Mouse (Mus musculus) heart, postnatal 25 days (tissue): Measurements from ENCODE around the gene Itih1. TPM values are rescaled to one million over a fixed set of nuclear protein-coding genes. Genes with fewer than 3 reads are reported as not detected.

Experiments
- DNase-seq: peaks from one replicate; pipeline ENCODE4 v3.0.0; 2022; ENCODE audit warnings: low spot score
- intact Hi-C: fragments of 180-260 bp; cut with DNase I; formaldehyde crosslinking; loops from one replicate; pipeline ENCODE4 v1.15.1; 2025
- total RNA-seq, 2 experiments: library from RNA; stranded (reverse); gene quantifications; 2 replicates each; pipeline ENCODE4 v1.2.3; 2021

Itih1 gene
- total RNA-seq, 2 experiments from 2014 or later, result not detected

GRCm38 (mm10) chr14:30911141-30911540, 31.9 kb downstream of the Itih1 start:
- intact Hi-C loops, result no loop called here

DNA sequence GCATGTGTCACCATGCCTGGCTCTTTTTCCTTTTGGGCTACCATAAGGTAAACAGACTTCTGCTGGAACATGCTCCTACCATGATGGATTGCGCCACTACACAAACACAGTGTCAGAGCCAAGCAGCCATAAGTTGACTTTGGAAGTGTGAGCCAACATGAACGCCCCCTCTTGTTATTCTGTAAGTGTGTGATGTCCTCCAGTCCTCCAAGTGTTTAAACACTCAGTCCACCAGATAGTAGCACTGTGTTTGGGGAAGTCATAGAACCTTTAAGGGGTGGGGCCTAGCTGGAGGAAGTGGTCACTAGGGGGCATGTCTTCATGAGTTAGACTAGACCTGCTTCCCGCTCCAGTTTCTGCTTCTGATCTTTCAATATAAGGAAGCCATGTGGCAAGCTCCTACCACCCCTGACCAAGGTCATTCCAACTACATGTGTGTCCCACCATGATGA, 35.2 kb downstream of the Itih1 start:
- no peak for DNase-seq
- intact Hi-C loops, result no loop called here

More at GRCm38 (mm10) chr14:30911141-30911540, 31.9 kb downstream of the Itih1 start:
- no peak for DNase-seq

DNA sequence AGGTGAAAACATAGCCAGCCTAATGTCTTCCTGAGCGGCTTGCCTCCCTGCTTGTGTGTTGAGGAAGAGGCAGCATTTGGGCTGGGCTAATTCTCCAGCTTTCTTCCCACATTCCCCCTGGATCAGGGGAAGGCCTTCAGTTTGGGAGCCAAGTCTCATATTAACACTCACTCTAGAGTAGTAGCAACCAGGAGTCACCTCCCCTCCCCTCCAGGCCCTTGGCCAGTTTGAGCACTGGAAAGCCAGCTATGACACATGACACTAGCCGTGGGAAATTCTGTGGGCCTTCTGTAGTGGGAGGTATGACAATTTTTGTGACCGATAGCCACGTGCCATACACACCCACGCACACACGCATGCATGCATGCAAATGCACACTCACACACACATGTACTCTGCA, 37.1 kb downstream of the Itih1 start:
- intact Hi-C loops, result no loop called here
- DNase-seq, result no peak

GRCm38 (mm10) chr14:30904307-30904706, 38.8 kb downstream of the Itih1 start:
- intact Hi-C loops, result no loop called here
- DNase-seq, result no peak

DNA sequence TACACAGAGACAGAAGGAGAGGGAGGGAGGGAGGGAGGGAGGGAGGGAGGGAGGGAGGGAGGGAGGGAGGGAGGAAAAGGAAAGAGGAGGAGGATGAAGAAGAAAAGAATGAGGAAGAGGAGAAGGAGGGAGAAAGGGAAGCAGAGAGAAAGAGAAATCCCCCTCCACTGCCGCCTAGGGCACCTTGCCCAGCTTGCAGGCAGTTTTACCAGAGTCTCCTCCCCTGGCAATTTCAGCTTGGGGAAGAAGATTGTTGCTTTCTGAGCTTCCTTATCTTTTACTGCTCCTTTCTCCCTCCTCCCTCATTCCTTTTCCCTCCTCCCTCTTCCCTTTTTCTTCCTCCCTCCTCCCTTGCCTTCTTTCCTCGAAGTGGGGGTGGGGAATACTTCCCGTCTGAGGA, 40.1 kb downstream of the Itih1 start:
- intact Hi-C loops, result no loop called here

DNA sequence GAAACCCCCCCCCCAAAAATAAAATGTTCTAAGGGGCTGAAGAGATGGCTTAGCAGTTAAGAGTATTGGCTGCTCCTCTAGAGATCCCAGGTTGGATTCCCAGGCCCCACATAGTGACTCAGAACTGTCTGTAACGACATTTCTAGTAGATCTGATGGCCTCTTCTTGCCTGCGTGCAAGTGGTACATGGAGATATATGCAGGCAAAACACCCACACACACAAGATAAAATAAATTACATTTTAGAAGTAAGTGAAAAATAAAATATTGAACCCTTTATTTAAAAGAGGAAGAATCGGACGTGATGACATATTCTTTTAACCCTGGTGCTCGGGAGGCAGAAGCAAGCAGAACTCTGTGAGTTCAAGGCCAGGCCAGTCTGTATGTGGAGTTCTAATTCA, 40.5 kb downstream of the Itih1 start:
- intact Hi-C loops, result no loop called here
- DNase-seq, result no peak

More for the DNA sequence above, 40.1 kb downstream of the Itih1 start:
- DNase-seq, result no peak

DNA sequence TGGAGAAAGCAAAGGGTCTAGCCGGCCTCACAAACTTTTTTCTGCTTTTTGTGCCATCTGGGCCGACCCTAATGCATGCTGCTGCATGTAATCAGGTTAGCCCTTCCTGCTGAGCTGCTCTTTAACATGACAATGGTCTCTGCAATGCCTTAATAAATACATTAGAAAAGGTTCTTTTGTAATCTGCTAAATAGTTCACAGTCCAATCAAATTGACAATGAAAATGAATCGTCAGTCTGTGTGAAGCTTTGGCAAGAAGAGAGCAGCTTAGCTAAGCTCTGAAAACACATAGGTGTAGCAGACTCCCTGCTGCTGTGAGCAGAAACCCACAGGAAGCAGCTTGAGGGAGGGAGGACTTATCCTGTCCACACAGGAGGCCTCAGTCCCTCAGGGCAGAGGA, 43.1 kb downstream of the Itih1 start:
- intact Hi-C loops, result no loop called here
- no peak for DNase-seq

DNA sequence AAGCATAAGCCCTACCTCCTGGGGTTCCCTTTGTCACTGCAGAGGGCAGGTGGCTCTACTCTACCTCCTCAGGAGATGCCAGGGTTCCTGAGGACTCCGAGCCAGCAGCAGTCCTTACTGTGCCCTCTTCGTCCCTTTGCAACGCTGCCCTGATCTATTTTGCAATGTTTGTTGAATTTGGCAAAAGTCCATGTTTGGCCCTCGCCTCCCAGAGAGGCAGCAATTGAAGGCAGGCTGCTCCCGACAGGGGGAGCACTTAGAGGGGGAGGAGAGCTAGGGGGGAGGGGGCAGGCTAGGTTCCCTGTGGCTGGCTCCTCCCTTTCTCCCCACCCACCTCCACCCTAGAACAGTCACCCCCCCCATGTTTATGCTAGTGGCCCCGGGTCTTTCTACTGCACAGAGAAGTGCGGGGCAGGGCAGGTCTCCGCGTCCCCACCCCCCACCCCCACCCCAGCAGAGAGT, 54.8 kb downstream of the Itih1 start:
- peak; percentile 55 for DNase-seq
- intact Hi-C loops, result no loop called here

- intact Hi-C loops, result no loop called here
- no peak for DNase-seq
These were observed 56.9 kb downstream of the Itih1 start, which contains the start of gene Itih4 for GRCm38 (mm10) chr14:30886204-30886603. TSS of gene Itih4 (plus strand) at chr14:30886476.

DNA sequence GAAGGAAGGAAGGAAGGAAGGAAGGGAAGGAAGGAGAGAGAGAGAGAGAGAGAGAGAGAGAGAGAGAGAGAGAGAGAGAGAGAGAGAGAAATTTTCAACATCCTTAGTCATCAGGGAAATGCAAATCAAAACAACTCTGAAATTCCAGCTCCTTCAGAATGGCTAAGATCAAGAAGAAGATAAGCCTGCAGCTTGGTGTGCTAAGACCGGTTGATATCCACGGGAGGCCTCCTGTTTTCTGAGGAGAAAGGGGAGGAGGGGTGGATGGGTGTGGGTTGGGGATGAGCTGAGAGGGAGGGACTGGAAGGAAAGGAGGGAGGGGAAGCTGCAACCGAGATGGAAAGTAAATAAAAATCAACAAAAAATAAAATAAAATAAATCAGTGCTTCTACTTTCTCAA, 57.8 kb downstream of the Itih1 start:
- intact Hi-C loops, result no loop called here
- no peak for DNase-seq

- no peak for DNase-seq
- intact Hi-C loops, result loop anchor here (2.0 to 5.0 kb wide), 2 partner anchors 15 to 61 kb away; partner anchors contain the start of gene Itih1
These were observed 61.4 kb downstream of the Itih1 start for GRCm38 (mm10) chr14:30881718-30882108.

DNA sequence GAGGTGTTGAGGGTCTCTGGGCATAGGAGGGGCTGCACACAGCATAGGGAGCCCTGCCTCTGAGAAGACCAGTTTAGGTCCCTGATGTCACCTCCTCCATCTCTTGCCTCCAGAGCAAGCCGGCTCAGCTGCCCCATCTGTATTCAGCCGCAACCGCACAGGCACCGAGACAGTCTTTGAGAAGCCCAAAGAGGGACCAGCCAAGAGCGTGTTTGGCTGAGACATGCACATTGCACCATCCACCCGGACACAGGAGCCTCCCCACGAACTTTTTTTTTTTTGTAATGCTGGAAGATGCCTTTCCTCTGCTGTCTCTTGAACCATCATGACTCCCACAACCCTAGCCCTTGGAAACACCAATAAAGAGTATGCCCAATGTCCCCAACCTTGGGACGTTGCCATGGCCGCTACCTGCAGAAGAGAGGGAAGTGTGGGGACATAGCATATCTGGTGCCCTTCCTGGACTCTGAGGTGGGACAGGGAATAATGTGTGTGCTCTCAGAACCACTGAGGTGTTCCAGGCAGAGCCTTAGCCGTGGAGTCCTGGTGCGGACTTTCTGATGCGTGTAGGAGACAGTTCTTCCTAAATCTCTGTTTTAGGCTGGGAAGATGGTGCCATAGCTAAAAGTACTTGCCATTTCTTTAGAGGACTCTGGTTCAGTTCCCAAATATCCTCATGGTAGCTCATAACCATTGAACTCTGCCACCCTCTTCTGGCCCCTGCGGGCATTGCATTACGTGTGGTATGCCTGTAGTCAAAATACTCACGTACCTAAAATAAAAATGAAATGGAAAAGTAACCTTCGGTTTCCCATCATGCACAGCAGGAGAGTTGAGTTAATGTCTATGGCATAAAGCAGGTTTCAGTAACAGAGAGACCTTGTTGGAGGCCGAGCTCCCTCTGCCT, 62.0 kb downstream of the Itih1 start:
- no peak for DNase-seq
- intact Hi-C loops, result loop anchor here (2.0 to 5.0 kb wide), 2 partner anchors 14 to 61 kb away; partner anchors contain the start of gene Itih1

GRCm38 (mm10) chr14:30880251-30880650, 62.8 kb downstream of the Itih1 start:
- intact Hi-C loops, result loop anchor here (2.0 to 5.0 kb wide), 2 partner anchors 13 to 62 kb away; partner anchors contain the start of gene Itih1

DNA sequence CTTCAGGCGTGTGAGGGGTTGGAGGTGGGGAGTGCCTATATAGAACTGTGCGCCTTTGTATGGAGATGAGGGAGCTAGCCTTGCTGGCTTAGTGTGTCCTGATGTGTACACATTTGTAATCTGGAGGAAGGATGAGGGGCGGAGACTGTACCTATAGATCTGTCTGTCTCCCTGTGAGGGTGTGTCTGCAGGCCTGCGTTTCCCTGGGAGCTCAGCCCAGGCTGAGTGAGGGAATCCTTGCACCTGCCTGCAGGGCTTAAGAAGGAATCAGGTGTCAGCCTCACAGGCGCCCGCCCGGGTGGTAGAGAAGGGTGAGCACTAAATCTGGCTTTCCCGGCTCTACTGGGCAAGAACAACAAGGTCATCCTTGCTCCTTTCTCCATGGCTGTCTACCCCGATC, 63.3 kb downstream of the Itih1 start:
- no peak for DNase-seq
- intact Hi-C loops, result loop anchor here (2.0 to 5.0 kb wide), 2 partner anchors 13 to 63 kb away; partner anchors contain the start of gene Itih1

More at GRCm38 (mm10) chr14:30880251-30880650, 62.8 kb downstream of the Itih1 start:
- DNase-seq, result no peak

Other genes with a start within 250 kb of the Itih1 start
- 10 to 100 TPM; 11.7 to 13.0 TPM for gene Sfmbt1, start 228.4 kb downstream of the Itih1 start, total RNA-seq
- gene Tmem110, start 117.7 kb downstream of the Itih1 start, total RNA-seq, result 1 to 10 TPM; 8.1 to 8.7 TPM
- gene Mustn1, start 64.1 kb downstream of the Itih1 start, total RNA-seq, result 10 to 100 TPM; 11.1 to 16.9 TPM
- 1 to 10 TPM; 4.8 to 6.9 TPM for gene Itih4, start 56.8 kb downstream of the Itih1 start, total RNA-seq
- under 1 TPM; 0.39 to 0.64 TPM for gene Itih3, start 19.5 kb downstream of the Itih1 start, total RNA-seq
- gene Nek4, start 8.1 kb upstream of the Itih1 start, total RNA-seq, result 1 to 10 TPM; 4.0 to 5.3 TPM
- gene Glt8d1, start 58.1 kb upstream of the Itih1 start, total RNA-seq, result 10 to 100 TPM; 18.5 to 22.1 TPM
- gene Spcs1, start 58.4 kb upstream of the Itih1 start, total RNA-seq, result 100 to 1,000 TPM; 138 to 145 TPM
- gene Pbrm1, start 75.8 kb upstream of the Itih1 start, total RNA-seq, result 10 to 100 TPM; 54.0 to 58.2 TPM
- 10 to 100 TPM; 19.5 to 20.5 TPM for gene Gnl3, start 75.9 kb upstream of the Itih1 start, total RNA-seq
- 10 to 100 TPM; 60.2 to 61.0 TPM for gene Smim4, start 185.7 kb upstream of the Itih1 start, total RNA-seq
- gene Nt5dc2, start 187.8 kb upstream of the Itih1 start, total RNA-seq, result 10 to 100 TPM; 18.2 to 22.6 TPM
- gene Stab1, start 225.4 kb upstream of the Itih1 start, total RNA-seq, result 10 to 100 TPM; 76.4 to 76.8 TPM